Mouse (Mus musculus) megakaryocyte progenitor cell, adult 5-6 weeks (primary cell): ENCODE data around the gene Mcf2. TPM values are rescaled to one million over a fixed set of nuclear protein-coding genes. Genes with fewer than 3 reads are reported as not detected.
A peak's percentile ranks its signal among the peaks of the same experiment; 100 is the strongest.

Source experiments
- ATAC-seq: replicated peaks from 2 replicates; pipeline ENCODE4 v1.8.0; 2016; ENCODE audit warnings: mild to moderate bottlenecking, moderate TSS enrichment, inconsistent platforms; ENCODE audit not compliant: poor library complexity
- total RNA-seq, 2 experiments: library from RNA; stranded (forward) in 1 of 2; stranded (reverse) in 1 of 2; fragments of 157-497, 149-512 nt in 1 of 2; fragments of 200-1000 nt in 1 of 2; gene quantifications; 2 replicates each; pipeline versions ENCODE4 v1.2.3 to v1.2.4; 2015 to 2017

The Mcf2 gene
- total RNA-seq (2015) (0.07 and 0.10 TPM in 2 replicates), total RNA-seq (2017) (0.33 and 0.44 TPM in 2 replicates)

- ATAC-seq, result peak; percentile 60
Measured at GRCm38 (mm10) chrX:60178744-60179458, at the start of gene Mcf2. Gene Mcf2 (minus strand): TSS chrX:60179089.

- no peak for ATAC-seq
Measured at GRCm38 (mm10) chrX:60187726-60188125, 8.8 kb upstream of the Mcf2 start.

GRCm38 (mm10) chrX:60182611-60183010 is 3.7 kb upstream of the Mcf2 start:
- ATAC-seq, result no peak

GRCm38 (mm10) chrX:60178025-60178743 is 705 bp downstream of the Mcf2 start:
- peak; percentile 23 for ATAC-seq

- no peak for ATAC-seq
Measured at GRCm38 (mm10) chrX:60170106-60170505, 8.8 kb downstream of the Mcf2 start.

- ATAC-seq, result no peak
Measured at GRCm38 (mm10) chrX:60169511-60169910, 9.4 kb downstream of the Mcf2 start.

- no peak for ATAC-seq
Measured at GRCm38 (mm10) chrX:60168796-60169195, 10.1 kb downstream of the Mcf2 start.

GRCm38 (mm10) chrX:60147268-60147974 is 31.5 kb downstream of the Mcf2 start:
- no peak for ATAC-seq

GRCm38 (mm10) chrX:60075359-60075758 is 103.5 kb downstream of the Mcf2 start:
- ATAC-seq, result no peak

GRCm38 (mm10) chrX:60055185-60055584 is 123.7 kb downstream of the Mcf2 start:
- no peak for ATAC-seq

- ATAC-seq, result no peak
Measured at GRCm38 (mm10) chrX:60054745-60055144, 124.1 kb downstream of the Mcf2 start.

- peak; percentile 65 for ATAC-seq
Measured at GRCm38 (mm10) chrX:60026654-60027053, 152.2 kb downstream of the Mcf2 start.

GRCm38 (mm10) chrX:60021595-60021994 is 157.3 kb downstream of the Mcf2 start:
- peak; percentile 90 for ATAC-seq

GRCm38 (mm10) chrX:60021007-60021406 is 157.9 kb downstream of the Mcf2 start:
- peak; percentile 57; the same call in 1 of the 2 replicates for ATAC-seq

- ATAC-seq, result no peak
Measured at GRCm38 (mm10) chrX:60014588-60014987, 164.3 kb downstream of the Mcf2 start.

GRCm38 (mm10) chrX:60013084-60013676 is 165.7 kb downstream of the Mcf2 start:
- ATAC-seq, result peak; percentile 97

Other genes with a start within 250 kb of the Mcf2 start
- gene F9, start 179.6 kb downstream of the Mcf2 start, total RNA-seq (2015), result not detected in 2 replicates
- gene F9, start 179.6 kb downstream of the Mcf2 start, total RNA-seq (2017), result not detected in 2 replicates